Mouse (Mus musculus): ENCODE results near the gene Ccdc9b. TPM values are rescaled to one million over a fixed set of nuclear protein-coding genes. Genes with fewer than 3 reads are reported as not detected.

Ccdc9b gene
- polyA plus RNA-seq, 1 experiment from 2014 or later: 1.0 TPM

GRCm38 (mm10) chr2:118792259-118792613 lies 29.8 kb upstream of the Ccdc9b start:
- Histone ChIP-seq H3K27ac (ENCODE audit: low read depth, low read length) (no peak overlapping the region), H3K4me1 (ENCODE audit: control insufficient read depth, insufficient read depth, low read length) (peaks cover 10% of the 10 kb centered on the region; the same call in 1 of the 2 replicates), H3K9me3 (replicated peaks; ENCODE audit: control insufficient read depth, low read length) (no peaks in the 10 kb centered on the region), H3K4me2 (no peak overlapping the region), H3K9ac (ENCODE audit: low read depth, low read length) (no peak overlapping the region), H3K4me3 (ENCODE audit: low read depth, low read length) (no peak overlapping the region), H3K27me3 (ENCODE audit: control insufficient read depth, insufficient read depth, low read length) (peaks cover 17% of the 10 kb centered on the region), H3K36me3 (ENCODE audit: control insufficient read depth, insufficient read depth, low read length) (no peaks in the 10 kb centered on the region)
- no peak for ATAC-seq (replicated peaks; ENCODE audit: insufficient number of reproducible peaks, low FRiP score, low TSS enrichment)
- 72% methylated on average over 4 of the region's 4 CpGs for WGBS (ENCODE audit: insufficient replicate concordance)

GRCm38 (mm10) chr2:118791591-118792258 lies 29.3 kb upstream of the Ccdc9b start:
- Histone ChIP-seq H3K27me3 (ENCODE audit: control insufficient read depth, insufficient read depth, low read length) (peaks cover 17% of the 10 kb centered on the region), H3K36me3 (ENCODE audit: control insufficient read depth, insufficient read depth, low read length) (no peaks in the 10 kb centered on the region), H3K9me3 (replicated peaks; ENCODE audit: control insufficient read depth, low read length) (no peaks in the 10 kb centered on the region), H3K4me3 (ENCODE audit: low read depth, low read length) (no peak overlapping the region), H3K4me1 (ENCODE audit: control insufficient read depth, insufficient read depth, low read length) (peaks cover 10% of the 10 kb centered on the region; the same call in 1 of the 2 replicates), H3K27ac (ENCODE audit: low read depth, low read length) (no peak overlapping the region), H3K9ac (ENCODE audit: low read depth, low read length) (no peak overlapping the region), H3K4me2 (no peak overlapping the region)
- ATAC-seq (replicated peaks; ENCODE audit: insufficient number of reproducible peaks, low FRiP score, low TSS enrichment): no peak
- 88% methylated on average over 26 of the region's 26 CpGs for WGBS (ENCODE audit: insufficient replicate concordance)

GRCm38 (mm10) chr2:118790551-118791525 lies 28.4 kb upstream of the Ccdc9b start:
- Histone ChIP-seq H3K9ac (ENCODE audit: low read depth, low read length) (no peak overlapping the region), H3K4me2 (peak overlapping the region; percentile 48), H3K27me3 (ENCODE audit: control insufficient read depth, insufficient read depth, low read length) (peaks cover 19% of the 10 kb centered on the region), H3K27ac (ENCODE audit: low read depth, low read length) (no peak overlapping the region), H3K4me3 (ENCODE audit: low read depth, low read length) (peak overlapping the region; percentile 18; the same call in 1 of the 2 replicates), H3K9me3 (replicated peaks; ENCODE audit: control insufficient read depth, low read length) (no peaks in the 10 kb centered on the region), H3K36me3 (ENCODE audit: control insufficient read depth, insufficient read depth, low read length) (no peaks in the 10 kb centered on the region), H3K4me1 (ENCODE audit: control insufficient read depth, insufficient read depth, low read length) (peaks cover 10% of the 10 kb centered on the region; the same call in 1 of the 2 replicates)
- ATAC-seq (replicated peaks; ENCODE audit: insufficient number of reproducible peaks, low FRiP score, low TSS enrichment): peak; percentile 65; the same call in 1 of the 2 replicates
- 26% methylated on average over 44 of the region's 44 CpGs for whole genome bisulfite sequencing (ENCODE audit: insufficient replicate concordance)

- Histone ChIP-seq H3K27ac (ENCODE audit: low read depth, low read length) (no peak overlapping the region), H3K4me2 (peak overlapping the region; percentile 48), H3K9me3 (replicated peaks; ENCODE audit: control insufficient read depth, low read length) (no peaks in the 10 kb centered on the region), H3K9ac (ENCODE audit: low read depth, low read length) (no peak overlapping the region), H3K4me3 (ENCODE audit: low read depth, low read length) (peak overlapping the region; percentile 18; the same call in 1 of the 2 replicates), H3K27me3 (ENCODE audit: control insufficient read depth, insufficient read depth, low read length) (peaks cover 19% of the 10 kb centered on the region), H3K36me3 (ENCODE audit: control insufficient read depth, insufficient read depth, low read length) (no peaks in the 10 kb centered on the region), H3K4me1 (ENCODE audit: control insufficient read depth, insufficient read depth, low read length) (peaks cover 10% of the 10 kb centered on the region; the same call in 1 of the 2 replicates)
- 52% methylated on average over 12 of the region's 12 CpGs for WGBS (ENCODE audit: insufficient replicate concordance)
- ATAC-seq (replicated peaks; ENCODE audit: insufficient number of reproducible peaks, low FRiP score, low TSS enrichment): no peak
Observed at GRCm38 (mm10) chr2:118790221-118790550, 27.7 kb upstream of the Ccdc9b start.

GRCm38 (mm10) chr2:118789501-118789900 lies 27.0 kb upstream of the Ccdc9b start:
- Histone ChIP-seq H3K9ac (ENCODE audit: low read depth, low read length) (no peak overlapping the region), H3K27ac (ENCODE audit: low read depth, low read length) (no peak overlapping the region), H3K4me1 (ENCODE audit: control insufficient read depth, insufficient read depth, low read length) (peaks cover 10% of the 10 kb centered on the region; the same call in 1 of the 2 replicates), H3K27me3 (ENCODE audit: control insufficient read depth, insufficient read depth, low read length) (peaks cover 19% of the 10 kb centered on the region), H3K9me3 (replicated peaks; ENCODE audit: control insufficient read depth, low read length) (no peaks in the 10 kb centered on the region), H3K36me3 (ENCODE audit: control insufficient read depth, insufficient read depth, low read length) (no peaks in the 10 kb centered on the region), H3K4me3 (ENCODE audit: low read depth, low read length) (no peak overlapping the region), H3K4me2 (no peak overlapping the region)
- ATAC-seq (replicated peaks; ENCODE audit: insufficient number of reproducible peaks, low FRiP score, low TSS enrichment): no peak
- WGBS (ENCODE audit: insufficient replicate concordance): 83% methylated on average over 11 of the region's 11 CpGs

- no peaks in the 10 kb centered on the region for H3K9me3 ChIP-seq (replicated peaks; ENCODE audit: control insufficient read depth, low read length)
- no peak overlapping the region for H3K4me3 ChIP-seq (ENCODE audit: low read depth, low read length)
- no peak for ATAC-seq (replicated peaks; ENCODE audit: insufficient number of reproducible peaks, low FRiP score, low TSS enrichment)
- no peak overlapping the region for H3K27ac ChIP-seq (ENCODE audit: low read depth, low read length)
- no peak overlapping the region for H3K9ac ChIP-seq (ENCODE audit: low read depth, low read length)
- H3K4me1 ChIP-seq (ENCODE audit: control insufficient read depth, insufficient read depth, low read length): peaks cover 10% of the 10 kb centered on the region; the same call in 1 of the 2 replicates
- no peaks in the 10 kb centered on the region for H3K36me3 ChIP-seq (ENCODE audit: control insufficient read depth, insufficient read depth, low read length)
- H3K27me3 ChIP-seq (ENCODE audit: control insufficient read depth, insufficient read depth, low read length): peaks cover 15% of the 10 kb centered on the region
- 60% methylated on average over 5 of the region's 5 CpGs for WGBS (ENCODE audit: insufficient replicate concordance)
- no peak overlapping the region for H3K4me2 ChIP-seq
Observed at GRCm38 (mm10) chr2:118786525-118786924, 24.1 kb upstream of the Ccdc9b start.

GRCm38 (mm10) chr2:118783663-118784062 lies 21.2 kb upstream of the Ccdc9b start:
- 81% methylated on average over 7 of the region's 7 CpGs for WGBS (ENCODE audit: insufficient replicate concordance)
- H3K9me3 ChIP-seq (replicated peaks; ENCODE audit: control insufficient read depth, low read length): no peaks in the 10 kb centered on the region
- H3K27me3 ChIP-seq (ENCODE audit: control insufficient read depth, insufficient read depth, low read length): peaks cover 9% of the 10 kb centered on the region
- no peak overlapping the region for H3K4me3 ChIP-seq (ENCODE audit: low read depth, low read length)
- no peak overlapping the region for H3K4me2 ChIP-seq
- H3K9ac ChIP-seq (ENCODE audit: low read depth, low read length): no peak overlapping the region
- peaks cover 2% of the 10 kb centered on the region; the same call in 1 of the 2 replicates for H3K4me1 ChIP-seq (ENCODE audit: control insufficient read depth, insufficient read depth, low read length)
- ATAC-seq (replicated peaks; ENCODE audit: insufficient number of reproducible peaks, low FRiP score, low TSS enrichment): no peak
- no peaks in the 10 kb centered on the region for H3K36me3 ChIP-seq (ENCODE audit: control insufficient read depth, insufficient read depth, low read length)
- H3K27ac ChIP-seq (ENCODE audit: low read depth, low read length): no peak overlapping the region

GRCm38 (mm10) chr2:118783093-118783492 lies 20.6 kb upstream of the Ccdc9b start:
- no peaks in the 10 kb centered on the region for H3K36me3 ChIP-seq (ENCODE audit: control insufficient read depth, insufficient read depth, low read length)
- no peak overlapping the region for H3K4me3 ChIP-seq (ENCODE audit: low read depth, low read length)
- no peaks in the 10 kb centered on the region for H3K9me3 ChIP-seq (replicated peaks; ENCODE audit: control insufficient read depth, low read length)
- no peak overlapping the region for H3K4me2 ChIP-seq
- H3K27me3 ChIP-seq (ENCODE audit: control insufficient read depth, insufficient read depth, low read length): peaks cover 9% of the 10 kb centered on the region
- WGBS (ENCODE audit: insufficient replicate concordance): 52% methylated on average over 5 of the region's 5 CpGs
- no peak for ATAC-seq (replicated peaks; ENCODE audit: insufficient number of reproducible peaks, low FRiP score, low TSS enrichment)
- H3K9ac ChIP-seq (ENCODE audit: low read depth, low read length): no peak overlapping the region
- H3K4me1 ChIP-seq (ENCODE audit: control insufficient read depth, insufficient read depth, low read length): peaks cover 2% of the 10 kb centered on the region; the same call in 1 of the 2 replicates
- H3K27ac ChIP-seq (ENCODE audit: low read depth, low read length): no peak overlapping the region

Data from heart, embryonic 11.5 days (tissue).